Mouse (Mus musculus) G1E (cell line): ENCODE measurements at regions not wholly inside any gene's neighbourhood (a gene's known extent, or its start where the extent isn't known, plus 50 kb on each side); places are given as distances from the start of the nearest gene placed in this dataset.

Source experiments
- ATAC-seq: 2 replicates; pipeline ENCODE4 v1.8.0; 2016; ENCODE audit warnings: mild to moderate bottlenecking; ENCODE audit not compliant: insufficient number of reproducible peaks, poor library complexity, low FRiP score, severe bottlenecking; ENCODE audit errors: extremely low read depth
- DNase-seq: peaks from one replicate; pipeline ENCODE4 v3.0.0; 2012; ENCODE audit warnings: low spot score
- H3K27me3 ChIP-seq: 2 replicates; pipeline ENCODE4 v1.6.1; 2012; ENCODE audit warnings: mild to moderate bottlenecking, low read length, inconsistent platforms; ENCODE audit not compliant: insufficient read depth
- H3K36me3 ChIP-seq: replicated peaks from 2 replicates; pipeline ENCODE3; 2012; ENCODE audit warnings: mild to moderate bottlenecking, inconsistent platforms
- H3K4me1 ChIP-seq: 2 replicates; pipeline ENCODE4 v1.6.1; 2012; ENCODE audit warnings: low read depth, low read length, inconsistent platforms, mixed read lengths; ENCODE audit not compliant: insufficient read depth
- H3K4me3 ChIP-seq: 2 replicates; pipeline ENCODE4 v1.5.1; 2012; ENCODE audit warnings: low read depth, mild to moderate bottlenecking, inconsistent platforms, low read length, moderate library complexity, mixed read lengths
- H3K9me3 ChIP-seq: replicated peaks from 2 replicates; pipeline ENCODE4 v1.6.1; 2012; ENCODE audit warnings: inconsistent platforms
- CTCF ChIP-seq: IDR thresholded peaks from 2 replicates; pipeline ENCODE4 v1.5.1; 2012; ENCODE audit warnings: low read depth, low read length, inconsistent platforms, mixed read lengths
- GATA1 ChIP-seq: IDR thresholded peaks from 2 replicates; pipeline ENCODE4 v1.6.1; 2012; ENCODE audit warnings: borderline replicate concordance, low read length, inconsistent platforms, mixed read lengths
- GATA2 ChIP-seq: IDR thresholded peaks from 2 replicates; pipeline ENCODE4 v1.6.1; 2012; ENCODE audit warnings: low read depth, low read length, inconsistent platforms, borderline replicate concordance
- POLR2AphosphoS5 ChIP-seq: IDR thresholded peaks from 2 replicates; pipeline ENCODE4 v1.6.1; 2012; ENCODE audit warnings: low read depth, low read length, inconsistent platforms; ENCODE audit not compliant: insufficient replicate concordance
- TAL1 ChIP-seq: conservative IDR thresholded peaks from 2 replicates; pipeline ENCODE4 v1.6.1; 2012; ENCODE audit warnings: low read depth, low read length, inconsistent platforms, mixed read lengths

DNA sequence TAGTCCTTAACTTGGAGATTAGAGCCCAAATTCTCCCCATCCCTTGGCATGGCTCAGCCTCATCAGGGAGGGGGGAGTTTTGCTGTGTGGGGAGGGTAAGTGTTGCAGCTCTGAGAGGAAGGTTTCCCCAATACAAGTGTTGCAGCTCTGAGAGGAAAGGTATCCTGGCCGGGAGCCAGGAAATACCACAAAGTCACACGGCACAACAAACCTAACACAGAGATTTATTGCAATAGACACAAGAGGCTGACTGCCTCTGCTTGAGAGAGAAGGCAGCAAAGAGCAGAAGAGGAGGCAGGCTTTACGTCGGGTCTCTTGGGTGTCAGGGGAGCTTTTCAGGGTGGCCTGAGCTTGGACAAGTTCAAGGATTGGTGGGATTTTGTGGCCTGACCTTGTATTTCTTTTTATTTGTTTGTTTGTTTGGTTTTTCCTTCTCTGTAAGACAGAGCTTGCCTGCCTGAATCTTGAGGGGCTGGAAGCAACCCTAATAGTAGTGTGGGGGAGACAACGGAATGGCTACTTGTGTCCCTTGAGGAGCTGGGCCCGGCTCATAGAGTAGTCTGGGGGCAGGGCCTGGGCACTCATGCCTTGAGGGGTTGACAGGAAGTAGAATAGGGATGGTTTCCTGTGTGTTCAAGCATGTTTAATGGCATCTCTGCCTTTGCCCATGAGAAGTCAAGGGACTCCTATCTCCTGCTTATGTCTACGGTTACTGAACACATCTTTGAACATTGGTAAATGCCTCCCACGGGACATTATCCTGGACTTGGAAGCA, 302.3 kb downstream of the 4933412E24Rik start:
- Histone ChIP-seq H3K36me3 (no peaks in the 10 kb centered on the region), H3K4me1 (no peaks in the 10 kb centered on the region), H3K4me3 (no peak overlapping the region), H3K9me3 (no peaks in the 10 kb centered on the region), H3K27me3 (peaks cover 17% of the 10 kb centered on the region)
- TF ChIP-seq GATA1 = no peak
- TF ChIP-seq GATA2 = no peak
- TF ChIP-seq POLR2AphosphoS5 = no peak
- TF ChIP-seq TAL1 = no peak
- TF ChIP-seq CTCF = no peak
- no peak for DNase-seq
- no peak for ATAC-seq

DNA sequence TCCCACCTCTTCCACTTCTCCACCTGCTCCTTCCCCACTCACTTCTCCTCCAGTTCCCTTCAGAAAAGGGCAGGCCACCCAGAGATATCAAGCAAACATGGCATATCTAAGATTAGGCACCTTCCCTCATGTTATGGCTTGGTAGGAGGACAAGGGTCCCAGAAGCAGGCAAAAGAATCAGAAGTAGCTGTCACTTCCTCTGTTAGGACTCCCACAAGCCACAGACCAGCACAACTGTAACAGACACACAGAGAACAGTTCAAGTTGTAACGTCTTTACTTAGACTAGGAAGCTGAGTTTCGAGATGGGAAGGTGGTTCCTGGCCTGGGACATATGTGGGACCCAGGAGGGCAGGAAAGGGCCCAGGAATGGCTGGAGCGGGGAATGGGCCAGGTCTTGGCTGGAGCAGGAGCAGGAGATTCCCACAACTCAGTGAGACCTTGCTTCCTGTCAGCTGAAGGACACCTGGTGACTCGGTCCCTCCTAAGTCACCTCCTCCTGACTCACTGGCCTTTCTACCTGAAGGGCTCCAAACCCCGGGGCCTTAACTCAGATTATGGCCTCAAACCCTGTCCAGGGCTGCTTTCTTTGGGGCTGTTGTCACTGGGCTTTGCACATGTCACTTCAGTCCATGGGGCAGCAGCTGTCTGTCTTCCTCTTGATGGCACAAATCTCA, 304.2 kb downstream of the 4933412E24Rik start:
- no peak for DNase-seq
- no peaks in the 10 kb centered on the region for H3K36me3 ChIP-seq
- peaks cover 17% of the 10 kb centered on the region for H3K27me3 ChIP-seq
- TF ChIP-seq GATA2 = no peak
- no peak for TF ChIP-seq CTCF
- TF ChIP-seq GATA1 = no peak
- TF ChIP-seq TAL1 = no peak
- no peak for TF ChIP-seq POLR2AphosphoS5
- ATAC-seq = no peak
- no peaks in the 10 kb centered on the region for H3K9me3 ChIP-seq
- H3K4me1 ChIP-seq = no peaks in the 10 kb centered on the region
- no peak overlapping the region for H3K4me3 ChIP-seq

DNA sequence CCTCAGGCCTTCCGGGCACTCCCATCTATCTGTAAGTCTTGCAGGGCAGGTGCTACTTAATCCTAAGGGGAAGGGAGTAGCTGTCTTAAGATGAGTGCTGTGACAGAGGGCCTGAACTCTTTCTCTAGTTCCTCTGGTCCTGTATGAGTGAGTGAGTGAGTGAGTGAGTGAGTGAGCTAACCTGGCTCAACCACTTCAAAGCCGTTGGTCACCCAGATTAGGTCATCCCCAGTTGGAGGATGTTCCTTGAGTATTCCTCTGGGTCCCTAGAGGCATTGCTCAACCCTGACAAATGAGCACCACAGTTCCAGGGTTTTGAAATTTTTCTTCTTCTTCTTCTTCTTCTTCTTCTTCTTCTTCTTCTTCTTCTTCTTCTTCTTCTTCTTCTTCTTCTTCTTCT, 306.5 kb downstream of the 4933412E24Rik start:
- TF ChIP-seq GATA1 (no peak), GATA2 (no peak), CTCF (no peak), TAL1 (no peak), POLR2AphosphoS5 (no peak)
- no peak for DNase-seq
- no peaks in the 10 kb centered on the region for H3K4me1 ChIP-seq
- peaks cover 17% of the 10 kb centered on the region for H3K27me3 ChIP-seq
- H3K9me3 ChIP-seq = no peaks in the 10 kb centered on the region
- H3K36me3 ChIP-seq = no peaks in the 10 kb centered on the region
- no peak overlapping the region for H3K4me3 ChIP-seq
- no peak for ATAC-seq

DNA sequence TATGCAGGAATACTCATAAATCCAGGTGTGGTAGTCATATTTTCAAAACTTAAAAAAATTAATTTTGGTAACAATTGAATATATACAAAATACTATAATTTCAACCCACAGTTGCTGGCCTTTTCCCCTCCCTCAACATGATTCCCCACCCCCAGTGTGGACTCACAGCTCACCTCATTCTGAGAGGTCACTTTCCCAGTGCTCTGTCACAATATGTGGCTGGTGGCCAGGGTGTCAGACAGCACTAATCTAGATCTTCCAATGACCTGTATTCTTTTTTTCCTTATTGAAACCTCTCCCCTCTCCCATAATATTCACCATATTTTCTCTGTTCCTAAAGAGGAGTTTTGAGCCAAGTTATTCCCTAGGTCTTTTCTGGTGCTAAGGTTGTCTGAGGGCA, 308.0 kb downstream of the 4933412E24Rik start:
- ATAC-seq (no peak), DNase-seq (no peak)
- Histone ChIP-seq H3K9me3 (no peaks in the 10 kb centered on the region; the same call in 1 of the 2 replicates), H3K4me3 (no peak overlapping the region), H3K36me3 (no peaks in the 10 kb centered on the region), H3K4me1 (no peaks in the 10 kb centered on the region), H3K27me3 (0 out of 2 replicates have a peak, but pooled peaks cover 7% of the 10 kb centered on the region)
- TF ChIP-seq TAL1 = no peak
- TF ChIP-seq POLR2AphosphoS5 = no peak
- TF ChIP-seq GATA1 = no peak
- no peak for TF ChIP-seq GATA2
- TF ChIP-seq CTCF = no peak

- Histone ChIP-seq H3K4me3 (no peak overlapping the region), H3K4me1 (no peaks in the 10 kb centered on the region), H3K27me3 (no peaks in the 10 kb centered on the region), H3K36me3 (no peaks in the 10 kb centered on the region), H3K9me3 (no peaks in the 10 kb centered on the region; the same call in 1 of the 2 replicates)
- TF ChIP-seq TAL1 (no peak), POLR2AphosphoS5 (no peak), GATA1 (no peak), CTCF (no peak), GATA2 (no peak)
- no peak for ATAC-seq
- DNase-seq = no peak
These were observed 309.3 kb downstream of the 4933412E24Rik start for GRCm38 (mm10) chr15:59707081-59707480.
